Mouse (Mus musculus): Measurements from ENCODE around the gene Acot12.

DNA sequence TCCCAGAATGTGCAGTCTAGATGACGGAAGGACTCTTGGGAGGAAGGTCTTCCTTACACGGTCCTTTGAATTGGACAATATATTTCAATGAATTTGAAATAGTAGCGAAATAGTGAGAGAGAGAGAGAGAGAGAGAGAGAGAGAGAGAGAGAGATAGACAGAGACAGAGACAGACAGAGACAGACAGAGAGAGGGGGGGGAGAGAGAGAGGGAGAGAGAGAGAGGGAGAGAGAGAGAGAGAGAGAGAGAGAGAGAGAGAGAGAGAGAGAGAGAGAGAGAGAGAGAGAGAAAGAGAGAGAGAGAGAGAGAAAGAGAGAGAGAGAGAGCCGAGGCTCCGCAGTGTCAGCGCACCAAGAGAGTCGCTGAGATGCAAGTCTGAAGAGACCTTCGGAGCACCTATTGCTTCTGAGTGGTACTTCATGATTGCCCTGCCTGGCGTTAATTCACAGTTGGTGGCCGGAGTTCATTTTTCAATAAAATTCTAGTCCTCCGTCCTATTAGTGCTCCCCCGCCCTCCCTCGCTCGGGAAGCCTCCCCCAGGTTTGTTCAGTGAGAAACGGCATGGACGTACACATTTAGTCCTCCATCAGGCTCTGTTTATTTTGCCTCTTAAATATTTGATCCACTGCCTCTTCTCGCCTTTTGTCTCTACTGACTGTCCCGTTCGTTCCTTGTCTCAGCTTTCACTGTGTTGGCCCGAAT, 66.7 kb downstream of the Acot12 start:
- TF ChIP-seq EP300 (IDR thresholded peaks at IDR 0.05; ENCODE audit: low read depth) (no peak), CTCF (IDR thresholded peaks at IDR 0.05; ENCODE audit: low read depth) (no peak)

All from liver, embryonic 14.5 days (tissue).